Comparison of ENCODE assay signal across 8 mouse cellular contexts in the genomic region with DNA sequence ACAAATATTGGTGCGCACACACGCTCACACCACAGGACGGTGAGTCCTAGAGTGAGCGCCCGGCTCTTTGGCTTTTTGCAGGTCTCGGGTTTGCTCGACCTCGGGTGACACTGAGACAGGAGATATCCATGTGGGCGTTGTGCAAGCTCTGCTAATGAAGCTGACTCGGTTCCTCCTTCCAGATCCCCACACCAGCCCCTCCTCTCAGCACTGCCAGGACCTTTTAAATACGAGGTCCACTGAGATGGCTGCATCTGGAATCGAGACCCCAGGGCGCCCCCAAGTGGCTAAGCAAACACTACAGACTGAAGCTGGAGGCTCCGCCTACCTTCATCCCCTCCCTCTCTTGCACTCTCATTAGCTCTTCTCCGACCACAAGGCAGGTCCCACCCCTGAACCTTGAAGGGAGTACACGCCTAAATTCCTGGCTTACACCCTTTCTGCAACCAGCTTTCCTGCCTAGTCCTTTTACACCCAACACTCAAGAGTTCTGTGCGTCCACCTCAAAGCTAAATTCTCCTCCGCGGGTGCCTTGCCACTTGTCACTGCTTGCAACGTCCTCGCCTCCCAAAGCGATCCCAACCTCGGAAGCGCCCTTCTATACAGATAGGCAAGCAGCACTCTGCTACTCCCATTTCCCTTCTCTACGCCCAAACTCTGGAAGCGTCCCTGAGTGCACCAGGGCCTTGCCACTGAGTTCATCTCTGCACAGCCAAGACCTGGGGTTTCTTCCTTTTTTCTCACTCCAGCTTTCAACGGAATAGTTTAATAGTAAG. TPM values are rescaled to one million over a fixed set of nuclear protein-coding genes. Genes with fewer than 3 reads are reported as not detected.
DNase-seq lines count a peak whose midpoint lies in the region; ATAC-seq and TF ChIP-seq lines count a peak whose summit lies in the region.

No protein-coding gene starts in this region.

- DNase-seq in 416B (ENCODE audit: low read depth) = peak; percentile 99
- DNase-seq in heart, adult 9 months (ENCODE audit: low spot score in 2 of 2) = peak; percentile 97
- DNase-seq in monocyte, adult 2 months (ENCODE audit: low read depth in 1 of 2, low spot score in 2 of 2) = peak; percentile 92 to 94
- peak; percentile 90 to 92 for DNase-seq in spleen, postnatal 36 days (ENCODE audit: low spot score in 2 of 2)

- H3K9me3 ChIP-seq in embryonic facial prominence, embryonic 15.5 days (replicated peaks) = no peaks in the 10 kb centered on the region
- no peaks in the 10 kb centered on the region for H3K9me3 ChIP-seq in kidney, embryonic 14.5 days (ENCODE audit: control insufficient read depth, low read length)
- no peaks in the 10 kb centered on the region for H3K9me3 ChIP-seq in limb, embryonic 15.5 days

- peak; percentile 79 for TF ChIP-seq CTCF in bone marrow, adult 2 months (IDR thresholded peaks at IDR 0.05; ENCODE audit: control insufficient read depth, insufficient read depth, low read length)

- WGBS in bone marrow, adult 2 months = under 1% methylated on average over 27 of the region's 27 CpGs
- 3% methylated on average over 27 of the region's 27 CpGs for WGBS in embryonic facial prominence, embryonic 15.5 days
- WGBS in kidney, embryonic 14.5 days = 4% methylated on average over 27 of the region's 27 CpGs
- WGBS in limb, embryonic 15.5 days = 6% methylated on average over 27 of the region's 27 CpGs

- H3K27ac ChIP-seq in bone marrow, adult 2 months (ENCODE audit: control insufficient read depth, insufficient read depth, low read depth, low read length, poor library complexity) = peak overlapping the region; percentile 80
- H3K27ac ChIP-seq in embryonic facial prominence, embryonic 15.5 days (replicated peaks) = peak overlapping the region; percentile 98
- peak overlapping the region; percentile 95 for H3K27ac ChIP-seq in kidney, embryonic 14.5 days (ENCODE audit: low read depth, low read length)
- peak overlapping the region; percentile 98 for H3K27ac ChIP-seq in limb, embryonic 15.5 days

- peak; percentile 18; the same call in 1 of the 2 replicates for TF ChIP-seq POLR2A in bone marrow, adult 2 months (IDR thresholded peaks at IDR 0.05; ENCODE audit: borderline replicate concordance, control insufficient read depth, low read depth, low read length)

- H3K4me2 ChIP-seq in embryonic facial prominence, embryonic 15.5 days (replicated peaks) = peak overlapping the region; percentile 66
- H3K4me2 ChIP-seq in kidney, embryonic 14.5 days (replicated peaks; ENCODE audit: low read depth, low read length) = peak overlapping the region; percentile 66
- H3K4me2 ChIP-seq in limb, embryonic 15.5 days = peak overlapping the region; percentile 58

- H3K27me3 ChIP-seq in embryonic facial prominence, embryonic 15.5 days = no peaks in the 10 kb centered on the region
- H3K27me3 ChIP-seq in kidney, embryonic 14.5 days (ENCODE audit: control insufficient read depth, insufficient read depth, low read length) = no peaks in the 10 kb centered on the region
- no peaks in the 10 kb centered on the region for H3K27me3 ChIP-seq in limb, embryonic 15.5 days

- no peaks in the 10 kb centered on the region for H3K4me1 ChIP-seq in bone marrow, adult 2 months (ENCODE audit: control insufficient read depth, insufficient read depth, low read length)
- H3K4me1 ChIP-seq in embryonic facial prominence, embryonic 15.5 days = 0 out of 2 replicates have a peak, but pooled peaks cover 9% of the 10 kb centered on the region
- peaks cover 8% of the 10 kb centered on the region; the same call in 1 of the 2 replicates for H3K4me1 ChIP-seq in kidney, embryonic 14.5 days (ENCODE audit: control insufficient read depth, insufficient read depth, low read length)
- H3K4me1 ChIP-seq in limb, embryonic 15.5 days = peaks cover 10% of the 10 kb centered on the region; the same call in 1 of the 2 replicates

- peak overlapping the region; percentile 69 for H3K9ac ChIP-seq in embryonic facial prominence, embryonic 15.5 days
- peak overlapping the region; percentile 61 for H3K9ac ChIP-seq in kidney, embryonic 14.5 days (ENCODE audit: low read depth, low read length)
- H3K9ac ChIP-seq in limb, embryonic 15.5 days = peak overlapping the region; percentile 68

- ATAC-seq in embryonic facial prominence, embryonic 15.5 days (ENCODE audit: insufficient number of reproducible peaks, low FRiP score, low TSS enrichment, low read depth) = peak; percentile 90
- ATAC-seq in kidney, embryonic 14.5 days (ENCODE audit: low FRiP score, low TSS enrichment) = peak; percentile 91
- ATAC-seq in limb, embryonic 15.5 days (ENCODE audit: insufficient number of reproducible peaks, low FRiP score, low TSS enrichment, low read depth) = peak; percentile 84

- H3K36me3 ChIP-seq in embryonic facial prominence, embryonic 15.5 days = peaks cover 10% of the 10 kb centered on the region; the same call in 1 of the 2 replicates
- peaks cover 6% of the 10 kb centered on the region; the same call in 1 of the 2 replicates for H3K36me3 ChIP-seq in kidney, embryonic 14.5 days (ENCODE audit: control insufficient read depth, insufficient read depth, low read length)
- peaks cover 11% of the 10 kb centered on the region for H3K36me3 ChIP-seq in limb, embryonic 15.5 days

- H3K4me3 ChIP-seq in bone marrow, adult 2 months (replicated peaks; ENCODE audit: control insufficient read depth, low read depth, low read length) = peak overlapping the region; percentile 73
- H3K4me3 ChIP-seq in embryonic facial prominence, embryonic 15.5 days (replicated peaks) = peak overlapping the region; percentile 78
- peak overlapping the region; percentile 68 for H3K4me3 ChIP-seq in kidney, embryonic 14.5 days (ENCODE audit: low read length)
- peak overlapping the region; percentile 77 for H3K4me3 ChIP-seq in limb, embryonic 15.5 days

RNA-seq across cellular contexts. Expression of gene Idh1, which starts 8.0 kb away (rescaled TPM):
- polyA plus RNA-seq in bone marrow, adult 2 months (2011; ENCODE audit: insufficient read depth, insufficient read length, low replicate concordance, missing spikeins) = 18.2 and 43.7 TPM in 2 replicates
- polyA plus RNA-seq in embryonic facial prominence, embryonic 15.5 days (2015; fragmentation: Nextera tagmentation; extraction: Ambion mirVana) = 125 and 126 TPM in 2 replicates
- 123 and 182 TPM in 2 replicates for polyA plus RNA-seq in kidney, embryonic 14.5 days (2014; fragmentation: Nextera tagmentation; extraction: Ambion mirVana)
- 117 and 122 TPM in 2 replicates for polyA plus RNA-seq in limb, embryonic 15.5 days (2015; fragmentation: Nextera tagmentation; extraction: Ambion mirVana)

RNA-seq across cellular contexts. Expression of gene Pikfyve, which starts 8.2 kb away (rescaled TPM):
- 4.2 and 10.0 TPM in 2 replicates for polyA plus RNA-seq in bone marrow, adult 2 months (2011; ENCODE audit: insufficient read depth, insufficient read length, low replicate concordance, missing spikeins)
- polyA plus RNA-seq in embryonic facial prominence, embryonic 15.5 days (2015; fragmentation: Nextera tagmentation; extraction: Ambion mirVana) = 10.7 and 10.9 TPM in 2 replicates
- polyA plus RNA-seq in kidney, embryonic 14.5 days (2014; fragmentation: Nextera tagmentation; extraction: Ambion mirVana) = 12.7 and 22.1 TPM in 2 replicates
- polyA plus RNA-seq in limb, embryonic 15.5 days (2015; fragmentation: Nextera tagmentation; extraction: Ambion mirVana) = 10.2 and 11.4 TPM in 2 replicates

RNA-seq across cellular contexts. Expression of gene D630023F18Rik, which starts 55.3 kb away (rescaled TPM):
- 0.59 TPM in 1 of 2 replicates, not detected in the other for polyA plus RNA-seq in bone marrow, adult 2 months (2011; ENCODE audit: insufficient read depth, insufficient read length, low replicate concordance, missing spikeins)
- 0.27 and 0.33 TPM in 2 replicates for polyA plus RNA-seq in embryonic facial prominence, embryonic 15.5 days (2015; fragmentation: Nextera tagmentation; extraction: Ambion mirVana)
- 0.36 and 1.1 TPM in 2 replicates for polyA plus RNA-seq in kidney, embryonic 14.5 days (2014; fragmentation: Nextera tagmentation; extraction: Ambion mirVana)
- polyA plus RNA-seq in limb, embryonic 15.5 days (2015; fragmentation: Nextera tagmentation; extraction: Ambion mirVana) = 0.35 and 0.47 TPM in 2 replicates

RNA-seq across cellular contexts. Expression of gene Gm28845, which starts 59.0 kb away (rescaled TPM):
- polyA plus RNA-seq in bone marrow, adult 2 months (2011; ENCODE audit: insufficient read depth, insufficient read length, low replicate concordance, missing spikeins) = not detected in 2 replicates
- polyA plus RNA-seq in embryonic facial prominence, embryonic 15.5 days (2015; fragmentation: Nextera tagmentation; extraction: Ambion mirVana) = not detected in 2 replicates
- polyA plus RNA-seq in kidney, embryonic 14.5 days (2014; fragmentation: Nextera tagmentation; extraction: Ambion mirVana) = not detected in 2 replicates
- polyA plus RNA-seq in limb, embryonic 15.5 days (2015; fragmentation: Nextera tagmentation; extraction: Ambion mirVana) = not detected in 2 replicates

Comparison
In these comparisons a context has a peak if more than half of its experiments do, and no peak if none do; other contexts are left out.
1. Peak in every context shown above with its lines: DNase-seq, ATAC-seq, H3K4me3 ChIP-seq and H3K27ac ChIP-seq.